Mouse (Mus musculus): ENCODE measurements around the gene Megf6. TPM values are rescaled to one million over a fixed set of nuclear protein-coding genes. Genes with fewer than 3 reads are reported as not detected.

Megf6 gene
- polyA plus RNA-seq, 1 experiment from 2014 or later: 6.8 TPM

DNA sequence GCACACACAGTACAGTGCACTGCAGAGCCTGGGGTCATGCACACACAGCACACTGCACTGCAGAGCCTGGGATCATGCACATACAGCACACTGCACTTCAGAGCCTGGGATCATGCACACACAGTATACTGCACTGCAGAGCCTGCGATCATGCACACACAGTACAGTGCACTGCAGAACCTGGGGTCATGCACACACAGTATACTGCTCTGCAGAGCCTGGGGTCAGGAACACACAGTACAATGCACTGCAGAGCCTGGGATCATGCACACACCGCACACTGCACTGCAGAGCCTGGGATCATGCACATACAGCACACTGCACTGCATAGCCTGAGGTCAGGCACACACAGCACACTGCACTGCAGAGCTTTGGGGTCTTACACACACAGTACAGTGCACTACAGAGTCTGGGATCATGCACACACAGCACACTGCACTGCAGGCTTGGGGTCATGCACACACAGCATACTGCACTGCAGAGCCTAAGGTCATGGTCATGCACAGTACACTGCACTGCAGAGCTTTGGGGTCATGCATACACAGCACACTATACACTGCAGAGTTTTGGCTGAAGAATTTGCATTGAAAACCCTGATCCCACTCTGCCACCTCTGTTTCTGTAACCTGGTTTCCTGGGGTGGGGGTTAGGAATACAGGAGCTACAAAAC is 141.7 kb downstream of the Megf6 start:
- Histone ChIP-seq H3K9ac (replicated peaks) (no peak overlapping the region), H3K27me3 (0 out of 2 replicates have a peak, but pooled peaks cover 4% of the 10 kb centered on the region), H3K36me3 (no peaks in the 10 kb centered on the region), H3K4me3 (replicated peaks) (no peak overlapping the region), H3K4me2 (replicated peaks) (no peak overlapping the region), H3K4me1 (replicated peaks) (no peaks in the 10 kb centered on the region), H3K27ac (0 out of 2 replicates have a peak overlapping the region, but pooled peaks have one; percentile 8), H3K9me3 (no peaks in the 10 kb centered on the region)
- ATAC-seq: no peak
- 94% methylated on average over 2 of the region's 2 CpGs for WGBS

DNA sequence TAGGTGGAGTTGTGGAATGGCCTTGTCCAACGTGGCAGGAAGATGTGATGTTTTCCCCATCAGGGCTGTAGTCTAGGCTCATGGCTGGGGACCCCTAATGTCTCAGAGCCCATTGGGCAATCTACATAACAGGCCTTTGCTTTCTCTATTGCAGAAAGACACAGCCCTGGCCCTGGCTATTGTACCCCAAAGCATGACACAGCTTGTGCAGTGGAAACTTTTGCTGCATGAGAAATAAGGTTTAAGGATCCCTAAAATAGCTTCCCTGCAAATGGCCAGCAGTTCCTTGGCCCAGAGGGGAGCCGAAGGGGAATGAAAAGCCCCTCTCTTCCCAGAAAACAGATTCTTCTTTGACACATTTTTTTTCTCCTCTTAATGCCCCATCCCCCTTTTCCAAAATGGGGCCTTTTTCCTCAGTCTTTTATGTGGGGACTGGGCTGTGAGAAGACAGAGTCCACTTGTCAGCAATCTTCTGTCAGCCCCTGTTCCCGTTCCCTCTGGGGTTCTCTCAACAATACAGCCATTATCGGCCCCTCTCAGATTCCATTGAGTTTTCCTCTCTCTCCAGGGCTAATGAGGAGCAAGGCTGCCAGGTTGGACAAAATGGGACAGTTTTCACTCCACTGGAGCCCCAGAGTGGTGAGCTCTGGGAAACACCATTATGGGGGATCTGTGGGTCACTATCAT is 142.5 kb downstream of the Megf6 start:
- no peaks in the 10 kb centered on the region for H3K36me3 ChIP-seq
- H3K4me3 ChIP-seq (replicated peaks): no peak overlapping the region
- H3K27ac ChIP-seq: peak overlapping the region; percentile 8; the same call in 1 of the 2 replicates
- 44% methylated on average over 4 of the region's 4 CpGs for WGBS
- no peaks in the 10 kb centered on the region for H3K4me1 ChIP-seq (replicated peaks)
- no peak for ATAC-seq
- H3K27me3 ChIP-seq: 0 out of 2 replicates have a peak, but pooled peaks cover 4% of the 10 kb centered on the region
- H3K4me2 ChIP-seq (replicated peaks): no peak overlapping the region
- H3K9me3 ChIP-seq: no peaks in the 10 kb centered on the region
- no peak overlapping the region for H3K9ac ChIP-seq (replicated peaks)

DNA sequence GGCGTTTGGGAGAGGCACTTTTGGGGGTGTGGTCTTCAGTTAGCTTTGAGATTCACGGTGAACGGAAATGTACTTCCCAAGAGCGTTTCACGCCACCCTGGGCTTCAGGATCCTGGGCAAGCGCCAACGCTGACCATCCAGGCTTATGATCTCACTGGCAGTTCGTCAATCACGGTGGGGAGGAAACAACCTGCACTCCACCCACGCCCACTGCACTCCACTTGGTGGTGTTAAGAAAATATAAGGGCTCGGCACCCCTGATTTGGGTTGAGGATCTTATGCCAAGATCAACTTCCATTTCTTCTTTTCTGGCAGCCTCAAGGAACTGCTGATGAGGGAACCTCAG is 143.1 kb downstream of the Megf6 start:
- no peaks in the 10 kb centered on the region for H3K4me1 ChIP-seq (replicated peaks)
- no peak overlapping the region for H3K4me2 ChIP-seq (replicated peaks)
- no peaks in the 10 kb centered on the region for H3K9me3 ChIP-seq
- 79% methylated on average over 11 of the region's 11 CpGs for WGBS
- H3K9ac ChIP-seq (replicated peaks): no peak overlapping the region
- H3K36me3 ChIP-seq: no peaks in the 10 kb centered on the region
- H3K4me3 ChIP-seq (replicated peaks): no peak overlapping the region
- no peak overlapping the region for H3K27ac ChIP-seq
- no peak for ATAC-seq
- 0 out of 2 replicates have a peak, but pooled peaks cover 4% of the 10 kb centered on the region for H3K27me3 ChIP-seq

Other genes starting within 250 kb of the Megf6 start
- gene A430005L14Rik, start 213.5 kb upstream of the Megf6 start, polyA plus RNA-seq (2015; fragmentation: Nextera tagmentation; extraction: Ambion mirVana): 68.2 and 78.9 TPM in 2 replicates
- 12.0 and 13.0 TPM in 2 replicates for gene Dffb, start 195.6 kb upstream of the Megf6 start, polyA plus RNA-seq (2015; fragmentation: Nextera tagmentation; extraction: Ambion mirVana)
- gene Cep104, start 195.5 kb upstream of the Megf6 start, polyA plus RNA-seq (2015; fragmentation: Nextera tagmentation; extraction: Ambion mirVana): 18.0 and 20.4 TPM in 2 replicates
- gene Lrrc47, start 159.0 kb upstream of the Megf6 start, polyA plus RNA-seq (2015; fragmentation: Nextera tagmentation; extraction: Ambion mirVana): 21.2 and 24.7 TPM in 2 replicates
- 4.7 and 6.1 TPM in 2 replicates for gene Smim1, start 144.5 kb upstream of the Megf6 start, polyA plus RNA-seq (2015; fragmentation: Nextera tagmentation; extraction: Ambion mirVana)
- not detected in 2 replicates for gene Ccdc27, start 128.1 kb upstream of the Megf6 start, polyA plus RNA-seq (2015; fragmentation: Nextera tagmentation; extraction: Ambion mirVana)
- gene Trp73, start 30.5 kb upstream of the Megf6 start, polyA plus RNA-seq (2015; fragmentation: Nextera tagmentation; extraction: Ambion mirVana): 0.55 and 1.5 TPM in 2 replicates
- gene Wrap73, start 28.4 kb upstream of the Megf6 start, polyA plus RNA-seq (2015; fragmentation: Nextera tagmentation; extraction: Ambion mirVana): 47.8 and 50.9 TPM in 2 replicates
- gene Tprgl, start 10.1 kb upstream of the Megf6 start, polyA plus RNA-seq (2015; fragmentation: Nextera tagmentation; extraction: Ambion mirVana): 161 and 173 TPM in 2 replicates
- gene Arhgef16, start 130.9 kb downstream of the Megf6 start, polyA plus RNA-seq (2015; fragmentation: Nextera tagmentation; extraction: Ambion mirVana): 0.18 and 0.32 TPM in 2 replicates
- gene B230104I21Rik, start 165.4 kb downstream of the Megf6 start, polyA plus RNA-seq (2015; fragmentation: Nextera tagmentation; extraction: Ambion mirVana): 0.24 TPM in 1 of 2 replicates, not detected in the other